Mouse (Mus musculus): ENCODE data around the gene Pigk. TPM values are rescaled to one million over a fixed set of nuclear protein-coding genes. Genes with fewer than 3 reads are reported as not detected.

The Pigk gene
- polyA plus RNA-seq, 1 experiment from 2014 or later, result 42.8 TPM

- Histone ChIP-seq H3K4me1 (no peaks in the 10 kb centered on the region), H3K9ac (no peak overlapping the region), H3K9me3 (no peaks in the 10 kb centered on the region), H3K4me3 (no peak overlapping the region), H3K4me2 (no peak overlapping the region), H3K27ac (no peak overlapping the region), H3K27me3 (no peaks in the 10 kb centered on the region), H3K36me3 (no peaks in the 10 kb centered on the region)
- ATAC-seq (ENCODE audit: borderline replicate concordance, extremely low read depth, low FRiP score, low TSS enrichment), result no peak
- WGBS, result 92% methylated on average over 3 of the region's 3 CpGs
Observed at GRCm38 (mm10) chr3:152913625-152914024, 199.7 kb downstream of the Pigk start.

DNA sequence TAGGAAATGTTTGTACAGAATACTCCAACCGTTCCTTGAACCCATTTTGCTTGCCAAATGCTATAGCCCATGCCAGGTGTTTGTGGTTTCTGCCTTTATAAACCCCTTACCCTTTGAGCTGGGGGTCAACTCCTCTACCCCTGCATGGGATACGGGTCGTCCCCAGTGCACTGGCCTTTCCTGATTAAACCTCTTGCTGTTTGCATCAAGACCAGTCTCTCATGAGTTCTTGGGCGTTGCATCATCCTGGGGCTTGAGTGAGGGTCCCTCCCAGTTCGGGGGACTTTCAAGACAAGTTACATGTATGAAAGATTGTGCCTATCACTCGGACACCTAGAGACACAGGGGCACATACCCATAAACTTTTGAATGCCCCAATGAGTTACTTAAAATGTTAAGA is 200.5 kb downstream of the Pigk start:
- ATAC-seq (ENCODE audit: borderline replicate concordance, extremely low read depth, low FRiP score, low TSS enrichment), result no peak
- Histone ChIP-seq H3K4me1 (no peaks in the 10 kb centered on the region), H3K27ac (no peak overlapping the region), H3K4me2 (no peak overlapping the region), H3K27me3 (no peaks in the 10 kb centered on the region), H3K9ac (no peak overlapping the region), H3K36me3 (no peaks in the 10 kb centered on the region), H3K9me3 (no peaks in the 10 kb centered on the region), H3K4me3 (no peak overlapping the region)
- WGBS, result 82% methylated on average over 6 of the region's 6 CpGs

- Histone ChIP-seq H3K4me1 (0 out of 2 replicates have a peak, but pooled peaks cover 3% of the 10 kb centered on the region), H3K36me3 (no peaks in the 10 kb centered on the region), H3K27ac (no peak overlapping the region), H3K27me3 (no peaks in the 10 kb centered on the region), H3K4me3 (no peak overlapping the region), H3K9ac (no peak overlapping the region), H3K4me2 (no peak overlapping the region), H3K9me3 (no peaks in the 10 kb centered on the region)
- WGBS, result 68% methylated on average over 8 of the region's 8 CpGs
- ATAC-seq (ENCODE audit: borderline replicate concordance, extremely low read depth, low FRiP score, low TSS enrichment), result no peak
Observed at GRCm38 (mm10) chr3:152917579-152917978, 203.7 kb downstream of the Pigk start.

- Histone ChIP-seq H3K27ac (no peak overlapping the region), H3K9ac (no peak overlapping the region), H3K27me3 (no peaks in the 10 kb centered on the region), H3K4me2 (no peak overlapping the region), H3K9me3 (no peaks in the 10 kb centered on the region), H3K36me3 (no peaks in the 10 kb centered on the region), H3K4me1 (0 out of 2 replicates have a peak, but pooled peaks cover 10% of the 10 kb centered on the region), H3K4me3 (no peak overlapping the region)
- 53% methylated on average over 10 of the region's 10 CpGs for WGBS
- ATAC-seq (ENCODE audit: borderline replicate concordance, extremely low read depth, low FRiP score, low TSS enrichment), result no peak
Observed at GRCm38 (mm10) chr3:152919101-152919500, 205.2 kb downstream of the Pigk start.

GRCm38 (mm10) chr3:152920365-152920764 is 206.5 kb downstream of the Pigk start:
- Histone ChIP-seq H3K27ac (no peak overlapping the region), H3K9me3 (no peaks in the 10 kb centered on the region), H3K4me3 (no peak overlapping the region), H3K4me2 (no peak overlapping the region), H3K4me1 (0 out of 2 replicates have a peak, but pooled peaks cover 10% of the 10 kb centered on the region), H3K27me3 (no peaks in the 10 kb centered on the region), H3K9ac (no peak overlapping the region), H3K36me3 (no peaks in the 10 kb centered on the region)
- no peak for ATAC-seq (ENCODE audit: borderline replicate concordance, extremely low read depth, low FRiP score, low TSS enrichment)
- WGBS, result 43% methylated on average over 3 of the region's 3 CpGs

DNA sequence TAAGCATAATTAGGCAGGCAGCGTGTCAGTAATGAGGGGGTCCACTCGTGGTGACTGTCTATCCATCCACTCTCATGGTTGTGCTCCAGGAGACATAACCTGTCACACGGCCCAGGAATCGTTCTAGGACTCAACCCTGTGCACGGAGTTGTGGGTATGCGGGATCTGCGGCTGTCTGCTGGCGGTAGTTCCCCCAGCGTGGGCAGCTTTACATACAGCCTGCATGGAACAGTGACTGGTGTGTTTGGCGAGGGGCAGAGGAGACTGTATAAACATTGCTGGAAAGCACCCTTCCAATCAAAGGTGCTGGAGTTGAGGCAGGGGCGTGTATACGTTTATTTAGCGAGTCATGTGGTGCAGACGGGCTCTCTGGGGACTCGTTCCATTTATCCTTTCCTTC is 209.6 kb downstream of the Pigk start:
- Histone ChIP-seq H3K4me3 (no peak overlapping the region), H3K36me3 (no peaks in the 10 kb centered on the region), H3K27me3 (no peaks in the 10 kb centered on the region), H3K4me1 (peaks cover 14% of the 10 kb centered on the region; the same call in 1 of the 2 replicates), H3K9ac (no peak overlapping the region), H3K9me3 (no peaks in the 10 kb centered on the region), H3K4me2 (peak overlapping the region; percentile 38), H3K27ac (no peak overlapping the region)
- 26% methylated on average over 15 of the region's 15 CpGs for WGBS
- 0 out of 2 replicates have a peak, but pooled peaks have one; percentile 21 for ATAC-seq (ENCODE audit: borderline replicate concordance, extremely low read depth, low FRiP score, low TSS enrichment)

GRCm38 (mm10) chr3:152925364-152925763 is 211.5 kb downstream of the Pigk start:
- H3K4me1 ChIP-seq, result peaks cover 14% of the 10 kb centered on the region; the same call in 1 of the 2 replicates
- H3K9ac ChIP-seq, result no peak overlapping the region
- no peaks in the 10 kb centered on the region for H3K9me3 ChIP-seq
- no peak overlapping the region for H3K4me3 ChIP-seq
- no peaks in the 10 kb centered on the region for H3K27me3 ChIP-seq
- ATAC-seq (ENCODE audit: borderline replicate concordance, extremely low read depth, low FRiP score, low TSS enrichment), result no peak
- 85% methylated on average over 8 of the region's 8 CpGs for WGBS
- H3K4me2 ChIP-seq, result no peak overlapping the region
- H3K27ac ChIP-seq, result no peak overlapping the region
- no peaks in the 10 kb centered on the region for H3K36me3 ChIP-seq

GRCm38 (mm10) chr3:152926166-152926565 is 212.3 kb downstream of the Pigk start:
- Histone ChIP-seq H3K27me3 (no peaks in the 10 kb centered on the region), H3K9me3 (no peaks in the 10 kb centered on the region), H3K27ac (no peak overlapping the region), H3K4me2 (no peak overlapping the region), H3K4me3 (no peak overlapping the region), H3K9ac (no peak overlapping the region), H3K4me1 (peaks cover 14% of the 10 kb centered on the region; the same call in 1 of the 2 replicates), H3K36me3 (no peaks in the 10 kb centered on the region)
- no peak for ATAC-seq (ENCODE audit: borderline replicate concordance, extremely low read depth, low FRiP score, low TSS enrichment)
- 58% methylated on average over 4 of the region's 4 CpGs for WGBS

GRCm38 (mm10) chr3:152928287-152928975 is 214.5 kb downstream of the Pigk start:
- WGBS, result 53% methylated on average over 13 of the region's 13 CpGs
- H3K9ac ChIP-seq, result no peak overlapping the region
- ATAC-seq (ENCODE audit: borderline replicate concordance, extremely low read depth, low FRiP score, low TSS enrichment), result no peak

GRCm38 (mm10) chr3:152929256-152929787 is 215.4 kb downstream of the Pigk start:
- WGBS, result 68% methylated on average over 10 of the region's 10 CpGs
- H3K36me3 ChIP-seq, result no peaks in the 10 kb centered on the region
- ATAC-seq (ENCODE audit: borderline replicate concordance, extremely low read depth, low FRiP score, low TSS enrichment), result no peak

More at GRCm38 (mm10) chr3:152928287-152928975, 214.5 kb downstream of the Pigk start:
- H3K4me1 ChIP-seq, result peaks cover 10% of the 10 kb centered on the region; the same call in 1 of the 2 replicates
- no peaks in the 10 kb centered on the region for H3K27me3 ChIP-seq
- no peak overlapping the region for H3K4me2 ChIP-seq
- H3K4me3 ChIP-seq, result no peak overlapping the region
- H3K36me3 ChIP-seq, result no peaks in the 10 kb centered on the region
- H3K27ac ChIP-seq, result no peak overlapping the region
- no peaks in the 10 kb centered on the region for H3K9me3 ChIP-seq

DNA sequence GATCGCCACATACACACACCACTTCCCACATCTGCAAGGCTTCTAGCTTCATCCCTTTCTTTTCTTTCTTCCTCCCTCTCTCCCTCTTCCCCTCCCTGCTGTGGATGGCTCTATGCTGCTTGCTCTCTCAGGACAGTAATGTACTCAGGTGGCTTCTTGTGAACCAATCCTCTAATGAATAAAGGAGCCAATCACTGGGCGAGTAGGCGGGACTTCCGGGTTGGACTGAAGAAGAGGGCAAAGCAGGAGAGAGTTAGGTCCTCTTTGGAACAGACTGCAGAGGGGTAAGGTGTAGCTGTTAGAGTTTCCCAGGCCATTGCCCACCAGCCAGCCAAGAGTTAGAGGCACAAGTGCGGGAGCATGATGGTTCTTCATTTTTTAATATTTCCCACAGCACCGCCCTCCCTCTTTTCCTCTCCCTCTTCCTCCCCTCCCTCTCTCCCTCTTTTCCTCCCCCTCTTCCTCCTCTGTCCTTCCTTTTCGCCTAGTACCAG is 215.9 kb downstream of the Pigk start:
- no peaks in the 10 kb centered on the region for H3K36me3 ChIP-seq
- WGBS, result 71% methylated on average over 7 of the region's 7 CpGs
- H3K4me3 ChIP-seq, result no peak overlapping the region
- ATAC-seq (ENCODE audit: borderline replicate concordance, extremely low read depth, low FRiP score, low TSS enrichment), result no peak
- no peaks in the 10 kb centered on the region for H3K9me3 ChIP-seq
- H3K9ac ChIP-seq, result no peak overlapping the region
- no peak overlapping the region for H3K4me2 ChIP-seq
- H3K27ac ChIP-seq, result no peak overlapping the region
- peaks cover 7% of the 10 kb centered on the region; the same call in 1 of the 2 replicates for H3K4me1 ChIP-seq
- H3K27me3 ChIP-seq, result no peaks in the 10 kb centered on the region

More at GRCm38 (mm10) chr3:152929256-152929787, 215.4 kb downstream of the Pigk start:
- Histone ChIP-seq H3K27me3 (no peaks in the 10 kb centered on the region), H3K9ac (no peak overlapping the region), H3K4me1 (peaks cover 7% of the 10 kb centered on the region; the same call in 1 of the 2 replicates), H3K4me2 (no peak overlapping the region), H3K9me3 (no peaks in the 10 kb centered on the region), H3K27ac (no peak overlapping the region), H3K4me3 (no peak overlapping the region)

- H3K9ac ChIP-seq, result no peak overlapping the region
- ATAC-seq (ENCODE audit: borderline replicate concordance, extremely low read depth, low FRiP score, low TSS enrichment), result no peak
Observed at GRCm38 (mm10) chr3:152931354-152931753, 217.5 kb downstream of the Pigk start.

More at GRCm38 (mm10) chr3:152931354-152931753, 217.5 kb downstream of the Pigk start:
- Histone ChIP-seq H3K4me3 (no peak overlapping the region), H3K4me1 (peaks cover 7% of the 10 kb centered on the region; the same call in 1 of the 2 replicates), H3K9me3 (no peaks in the 10 kb centered on the region), H3K27me3 (no peaks in the 10 kb centered on the region), H3K27ac (no peak overlapping the region), H3K4me2 (no peak overlapping the region), H3K36me3 (no peaks in the 10 kb centered on the region)
- WGBS, result 79% methylated on average over 3 of the region's 3 CpGs

Data from lung, embryonic 15.5 days (tissue).